Mouse (Mus musculus) cortical plate, adult 2 months (tissue): ENCODE results near the gene Rsrc1.

Source experiments
- CTCF ChIP-seq: fragments of 200-500 bp; IDR thresholded peaks from 2 replicates; pipeline ENCODE4 v1.5.1; 2011; ENCODE audit warnings: mild to moderate bottlenecking, control low read depth, low read length; ENCODE audit not compliant: insufficient read depth; ENCODE audit errors: extremely low read depth
- POLR2A ChIP-seq: fragments of 200-500 bp; IDR thresholded peaks from 2 replicates; pipeline ENCODE4 v1.6.1; 2011; ENCODE audit warnings: mild to moderate bottlenecking, low read length, control low read depth; ENCODE audit not compliant: insufficient read depth; ENCODE audit errors: extremely low read depth

DNA sequence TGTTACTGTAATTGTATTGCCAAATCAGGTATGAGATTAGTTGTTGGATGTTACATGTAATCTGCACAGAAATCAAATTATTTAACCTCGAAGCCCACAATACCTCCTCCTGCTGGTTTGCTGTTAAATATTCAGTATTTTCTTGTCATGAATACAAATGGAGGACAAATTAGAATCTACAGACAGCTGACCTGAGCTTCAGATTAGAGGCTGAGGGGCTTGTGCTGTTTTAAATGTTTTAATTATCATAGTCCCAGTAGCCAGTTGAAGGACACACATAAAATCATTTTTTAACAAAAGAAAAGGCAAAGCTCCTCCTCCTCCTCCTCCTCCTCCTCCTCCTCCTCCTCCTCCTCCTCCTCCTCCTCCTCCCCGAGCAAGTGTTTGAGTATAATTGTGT lies 327.5 kb downstream of the Rsrc1 start:
- TF ChIP-seq CTCF (no peak), POLR2A (no peak)
